Comparison of ENCODE assay signal across 21 mouse cellular contexts in genomic region chr1:184019722-184020107, GRCm38 (mm10). TPM values are rescaled to one million over a fixed set of nuclear protein-coding genes. Genes with fewer than 3 reads are reported as not detected.
DNase-seq lines count a peak whose midpoint lies in the region; ATAC-seq and TF ChIP-seq lines count a peak whose summit lies in the region.
"Had no signal": no experiment of that assay in that cellular context is flagged by ENCODE, and none has a peak within 500 bp of the region (broad histone marks: within the 10 kb centered on the region; RNA-seq: fewer than 3 reads in every experiment).

No protein-coding gene starts in this region.

- ATAC-seq in heart, embryonic 11.5 days (replicated peaks; ENCODE audit: insufficient number of reproducible peaks, low FRiP score, low TSS enrichment) = peak; percentile 35; the same call in 1 of the 2 replicates
- ATAC-seq in liver, embryonic 11.5 days (replicated peaks; ENCODE audit: low FRiP score) = 0 out of 2 replicates have a peak, but pooled peaks have one; percentile 16
- ATAC-seq in midbrain, embryonic 12.5 days (ENCODE audit: low FRiP score, low read depth) = 0 out of 2 replicates have a peak, but pooled peaks have one; percentile 38
- no peak for ATAC-seq in midbrain, embryonic 14.5 days (ENCODE audit: low FRiP score, low TSS enrichment)
- no peak for ATAC-seq in kidney, embryonic 14.5 days (ENCODE audit: low FRiP score, low TSS enrichment)
- ATAC-seq: forebrain, embryonic 16.5 days; hindbrain, postnatal 0 days; intestine, postnatal 0 days had no signal

- H3K9ac ChIP-seq in heart, embryonic 11.5 days (ENCODE audit: low read depth, low read length) = no peak overlapping the region
- H3K9ac ChIP-seq in heart, adult 2 months (ENCODE audit: low read depth, low read length) = no peak overlapping the region
- H3K9ac ChIP-seq in liver, embryonic 11.5 days (ENCODE audit: low read depth, low read length) = no peak overlapping the region
- no peak overlapping the region for H3K9ac ChIP-seq in midbrain, embryonic 12.5 days (replicated peaks)
- no peak overlapping the region for H3K9ac ChIP-seq in midbrain, embryonic 14.5 days (replicated peaks; ENCODE audit: low read length)
- no peak overlapping the region for H3K9ac ChIP-seq in kidney, embryonic 14.5 days (ENCODE audit: low read depth, low read length)
- H3K9ac ChIP-seq: embryonic facial prominence, embryonic 15.5 days; neural tube, embryonic 12.5 days had no signal

- no peaks in the 10 kb centered on the region for H3K27me3 ChIP-seq in heart, embryonic 11.5 days (ENCODE audit: control insufficient read depth, insufficient read depth, low read length)
- H3K27me3 ChIP-seq in heart, adult 2 months (ENCODE audit: control insufficient read depth, insufficient read depth, low read length) = no peaks in the 10 kb centered on the region
- H3K27me3 ChIP-seq in liver, embryonic 11.5 days (replicated peaks; ENCODE audit: control insufficient read depth, insufficient read depth, low read length) = no peaks in the 10 kb centered on the region
- H3K27me3 ChIP-seq in midbrain, embryonic 12.5 days = no peaks in the 10 kb centered on the region
- H3K27me3 ChIP-seq in midbrain, embryonic 14.5 days (ENCODE audit: control insufficient read depth, insufficient read depth, low read length) = no peaks in the 10 kb centered on the region
- no peaks in the 10 kb centered on the region for H3K27me3 ChIP-seq in kidney, embryonic 14.5 days (ENCODE audit: control insufficient read depth, insufficient read depth, low read length)
- H3K27me3 ChIP-seq: CH12.LX; embryonic facial prominence, embryonic 15.5 days; neural tube, embryonic 12.5 days had no signal

- no peaks in the 10 kb centered on the region for H3K36me3 ChIP-seq in heart, embryonic 11.5 days (ENCODE audit: control insufficient read depth, insufficient read depth, low read length)
- H3K36me3 ChIP-seq in heart, adult 2 months (ENCODE audit: control insufficient read depth, insufficient read depth, low read length) = no peaks in the 10 kb centered on the region
- H3K36me3 ChIP-seq in liver, embryonic 11.5 days (ENCODE audit: control insufficient read depth, insufficient read depth, low read length) = no peaks in the 10 kb centered on the region
- no peaks in the 10 kb centered on the region for H3K36me3 ChIP-seq in midbrain, embryonic 12.5 days
- H3K36me3 ChIP-seq in midbrain, embryonic 14.5 days (ENCODE audit: control insufficient read depth, insufficient read depth, low read length) = no peaks in the 10 kb centered on the region
- H3K36me3 ChIP-seq in kidney, embryonic 14.5 days (ENCODE audit: control insufficient read depth, insufficient read depth, low read length) = no peaks in the 10 kb centered on the region
- H3K36me3 ChIP-seq: embryonic facial prominence, embryonic 15.5 days; hindbrain, embryonic 10.5 days; neural tube, embryonic 12.5 days had no signal

- no peak for TF ChIP-seq POLR2A in heart, adult 2 months (IDR thresholded peaks at IDR 0.05; ENCODE audit: insufficient read depth, low read depth, low read length)

- H3K4me1 ChIP-seq in heart, embryonic 11.5 days (ENCODE audit: control insufficient read depth, insufficient read depth, low read length) = 0 out of 2 replicates have a peak, but pooled peaks cover 10% of the 10 kb centered on the region
- H3K4me1 ChIP-seq in heart, adult 2 months (ENCODE audit: control insufficient read depth, insufficient read depth, low read length) = no peaks in the 10 kb centered on the region
- H3K4me1 ChIP-seq in liver, embryonic 11.5 days (replicated peaks; ENCODE audit: control insufficient read depth, insufficient read depth, low read length) = peaks cover 12% of the 10 kb centered on the region
- peaks cover 5% of the 10 kb centered on the region; the same call in 1 of the 2 replicates for H3K4me1 ChIP-seq in midbrain, embryonic 12.5 days
- 0 out of 2 replicates have a peak, but pooled peaks cover 3% of the 10 kb centered on the region for H3K4me1 ChIP-seq in midbrain, embryonic 14.5 days (ENCODE audit: control insufficient read depth, insufficient read depth, low read length)
- no peaks in the 10 kb centered on the region for H3K4me1 ChIP-seq in kidney, embryonic 14.5 days (ENCODE audit: control insufficient read depth, insufficient read depth, low read length)
- H3K4me1 ChIP-seq: neural tube, embryonic 12.5 days had no signal

- 25% methylated on average over 6 of the region's 6 CpGs for WGBS in heart, embryonic 11.5 days (ENCODE audit: insufficient replicate concordance)
- 34% methylated on average over 6 of the region's 6 CpGs for WGBS in heart, adult 2 months
- 40% methylated on average over 6 of the region's 6 CpGs for WGBS in liver, embryonic 11.5 days
- WGBS in midbrain, embryonic 12.5 days = 44% methylated on average over 6 of the region's 6 CpGs
- WGBS in midbrain, embryonic 14.5 days = 50% methylated on average over 6 of the region's 6 CpGs
- 37% methylated on average over 6 of the region's 6 CpGs for WGBS in kidney, embryonic 14.5 days

- H3K4me2 ChIP-seq in heart, embryonic 11.5 days = no peak overlapping the region
- H3K4me2 ChIP-seq in liver, embryonic 11.5 days = no peak overlapping the region
- no peak overlapping the region for H3K4me2 ChIP-seq in midbrain, embryonic 12.5 days (replicated peaks)
- H3K4me2 ChIP-seq in midbrain, embryonic 14.5 days (ENCODE audit: low read length) = no peak overlapping the region
- H3K4me2 ChIP-seq in kidney, embryonic 14.5 days (replicated peaks; ENCODE audit: low read depth, low read length) = no peak overlapping the region
- H3K4me2 ChIP-seq: embryonic facial prominence, embryonic 15.5 days; neural tube, embryonic 12.5 days had no signal

- no peak for DNase-seq in heart, adult 2 months
- DNase-seq in liver, embryonic 11.5 days (ENCODE audit: low spot score) = no peak
- no peak for DNase-seq in liver
- DNase-seq in midbrain, embryonic 14.5 days = no peak
- DNase-seq: adrenal gland, postnatal 36 days; cerebellum, adult 11-12 months; cerebellum, postnatal 14 days; gastrocnemius, postnatal 36 days; lung, adult 2 months; right cerebral cortex, adult 18-20 months; thymus, postnatal 36 days had no signal

- intact Hi-C loops in heart, adult 2 months (cut with DNase I) = no loop called here

- TF ChIP-seq EP300 in heart, adult 2 months (IDR thresholded peaks at IDR 0.05; ENCODE audit: insufficient read depth, low read depth, low read length) = no peak

- no peaks in the 10 kb centered on the region for H3K79me2 ChIP-seq in heart, adult 2 months (replicated peaks; ENCODE audit: control insufficient read depth, insufficient read depth, low read length)

- TF ChIP-seq CTCF in heart, adult 2 months (IDR thresholded peaks at IDR 0.05) = no peak

- no peak overlapping the region for H3K27ac ChIP-seq in heart, embryonic 11.5 days (ENCODE audit: low read depth, low read length)
- no peak overlapping the region for H3K27ac ChIP-seq in heart, adult 2 months
- no peak overlapping the region for H3K27ac ChIP-seq in liver, embryonic 11.5 days (ENCODE audit: low read depth, low read length)
- H3K27ac ChIP-seq in midbrain, embryonic 12.5 days (replicated peaks) = no peak overlapping the region
- no peak overlapping the region for H3K27ac ChIP-seq in midbrain, embryonic 14.5 days (replicated peaks; ENCODE audit: low read depth, low read length)
- no peak overlapping the region for H3K27ac ChIP-seq in kidney, embryonic 14.5 days (ENCODE audit: low read depth, low read length)
- H3K27ac ChIP-seq: embryonic facial prominence, embryonic 15.5 days; hindbrain, postnatal 0 days; neural tube, embryonic 12.5 days had no signal

- no peak overlapping the region for H3K4me3 ChIP-seq in heart, embryonic 11.5 days (ENCODE audit: low read depth, low read length)
- no peak overlapping the region for H3K4me3 ChIP-seq in heart, adult 2 months
- no peak overlapping the region for H3K4me3 ChIP-seq in liver, embryonic 11.5 days (ENCODE audit: low read depth, low read length)
- H3K4me3 ChIP-seq in midbrain, embryonic 12.5 days = no peak overlapping the region
- H3K4me3 ChIP-seq in midbrain, embryonic 14.5 days (replicated peaks; ENCODE audit: low read depth, low read length) = no peak overlapping the region
- H3K4me3 ChIP-seq in kidney, embryonic 14.5 days (ENCODE audit: low read length) = no peak overlapping the region
- H3K4me3 ChIP-seq: embryonic facial prominence, embryonic 15.5 days; hindbrain, embryonic 10.5 days; neural tube, embryonic 12.5 days had no signal

- H3K9me3 ChIP-seq in heart, embryonic 11.5 days (replicated peaks; ENCODE audit: control insufficient read depth, low read length) = no peaks in the 10 kb centered on the region
- no peaks in the 10 kb centered on the region for H3K9me3 ChIP-seq in liver, embryonic 11.5 days (ENCODE audit: control insufficient read depth, low read length)
- no peaks in the 10 kb centered on the region for H3K9me3 ChIP-seq in midbrain, embryonic 12.5 days
- no peaks in the 10 kb centered on the region for H3K9me3 ChIP-seq in midbrain, embryonic 14.5 days (ENCODE audit: control insufficient read depth, low read length)
- no peaks in the 10 kb centered on the region for H3K9me3 ChIP-seq in kidney, embryonic 14.5 days (ENCODE audit: control insufficient read depth, low read length)
- H3K9me3 ChIP-seq: embryonic facial prominence, embryonic 15.5 days; hindbrain, embryonic 10.5 days; neural tube, embryonic 12.5 days had no signal

RNA-seq across cellular contexts. Expression of gene Dusp10, which starts 6.6 kb away (rescaled TPM):
- polyA plus RNA-seq in heart, embryonic 11.5 days (2014; fragmentation: Nextera tagmentation; extraction: Ambion mirVana) = 14.4 and 14.8 TPM in 2 replicates
- total RNA-seq in heart, adult 2 months (2021) = 1 to 10 TPM; 5.0 to 7.9 TPM
- 14.1 and 16.3 TPM in 2 replicates for polyA plus RNA-seq in heart, adult 2 months (2012; rRNA removed)
- 5.4 and 6.1 TPM in 2 replicates for polyA plus RNA-seq in liver, embryonic 11.5 days (2014; fragmentation: Nextera tagmentation; extraction: Ambion mirVana)
- polyA plus RNA-seq in midbrain, embryonic 12.5 days (2016; fragmentation: Nextera tagmentation; extraction: Ambion mirVana) = 9.0 and 10.3 TPM in 2 replicates
- polyA plus RNA-seq in midbrain, embryonic 14.5 days (2014; fragmentation: Nextera tagmentation; extraction: Ambion mirVana) = 4.0 and 4.5 TPM in 2 replicates
- 4.0 and 5.9 TPM in 2 replicates for polyA plus RNA-seq in kidney, embryonic 14.5 days (2014; fragmentation: Nextera tagmentation; extraction: Ambion mirVana)

RNA-seq across cellular contexts. Expression of gene 1700056E22Rik, which starts 14.4 kb away (rescaled TPM):
- 1.8 and 2.5 TPM in 2 replicates for polyA plus RNA-seq in heart, embryonic 11.5 days (2014; fragmentation: Nextera tagmentation; extraction: Ambion mirVana)
- under 1 TPM; 0.25 to 0.84 TPM for total RNA-seq in heart, adult 2 months (2021)
- 0.44 and 1.5 TPM in 2 replicates for polyA plus RNA-seq in heart, adult 2 months (2012; rRNA removed)
- 0.70 and 0.95 TPM in 2 replicates for polyA plus RNA-seq in liver, embryonic 11.5 days (2014; fragmentation: Nextera tagmentation; extraction: Ambion mirVana)
- 1.7 and 2.8 TPM in 2 replicates for polyA plus RNA-seq in midbrain, embryonic 12.5 days (2016; fragmentation: Nextera tagmentation; extraction: Ambion mirVana)
- polyA plus RNA-seq in midbrain, embryonic 14.5 days (2014; fragmentation: Nextera tagmentation; extraction: Ambion mirVana) = 0.77 and 1.4 TPM in 2 replicates
- 1.4 and 2.0 TPM in 2 replicates for polyA plus RNA-seq in kidney, embryonic 14.5 days (2014; fragmentation: Nextera tagmentation; extraction: Ambion mirVana)

Comparison
In these comparisons a context has a peak if more than half of its experiments do, and no peak if none do; other contexts are left out.
1. ATAC-seq: peak in heart, embryonic 11.5 days (single experiment), liver, embryonic 11.5 days (single experiment) and midbrain, embryonic 12.5 days (single experiment); none in midbrain, embryonic 14.5 days (single experiment) and kidney, embryonic 14.5 days (single experiment).